Mouse (Mus musculus) frontal cortex, postnatal 36 days (tissue): ENCODE data around the gene Ptcd1.
"Not testable (repeated sequence)": the region's sequence is repeated elsewhere in the genome, so short reads cannot be mapped to it uniquely, and the experiment has no call there.

Experiments
- DNase-seq, 2 experiments: peaks; one replicate each; pipeline ENCODE4 v3.0.0; 2022; ENCODE audit warnings: low spot score in 2 of 2

The Ptcd1 gene

DNA sequence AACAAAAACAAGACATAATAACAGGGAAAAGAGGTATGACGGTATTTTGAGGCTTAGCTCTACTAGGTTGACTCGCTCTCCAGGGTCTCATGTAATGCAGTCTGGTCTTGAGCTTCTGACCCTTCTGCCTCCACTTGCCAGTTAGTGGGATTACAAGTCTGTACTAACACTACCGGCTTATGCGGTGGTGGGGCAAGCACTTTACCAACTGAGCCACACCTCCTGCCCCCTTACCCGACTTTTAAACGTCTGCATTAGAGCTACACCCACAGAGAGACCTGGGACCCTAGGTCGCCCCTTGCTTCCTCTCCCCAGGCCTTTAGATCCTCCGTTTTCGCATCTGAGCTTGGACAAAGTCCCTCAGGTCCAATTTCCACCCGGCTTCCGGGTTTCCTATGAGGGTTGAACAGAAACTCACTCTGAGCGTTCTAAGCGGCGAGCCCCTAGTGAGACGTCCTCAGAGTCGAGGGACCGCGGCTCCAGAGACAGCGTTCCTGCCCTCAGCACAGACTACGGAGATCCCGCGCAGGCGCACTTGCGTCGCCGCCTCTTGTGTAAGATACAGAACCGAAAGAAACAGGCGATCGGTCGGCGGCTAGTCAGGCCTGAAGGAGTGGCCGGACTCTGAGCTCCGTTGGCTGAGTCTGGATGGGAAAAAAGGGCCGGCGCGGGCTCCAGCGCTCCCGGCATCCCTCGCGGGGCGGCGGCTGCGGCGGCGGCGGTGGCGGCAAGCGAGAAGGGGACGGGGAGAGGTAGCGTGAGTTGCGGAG, at the start of gene Ptcd1, which contains the start of gene Cpsf4:
Gene Ptcd1, minus strand, starts transcription at position 573 of the 770 bp plus-strand sequence.
Gene Cpsf4, plus strand, starts transcription at position 678 of the 770 bp plus-strand sequence.
- peak; percentile 99 for DNase-seq

DNA sequence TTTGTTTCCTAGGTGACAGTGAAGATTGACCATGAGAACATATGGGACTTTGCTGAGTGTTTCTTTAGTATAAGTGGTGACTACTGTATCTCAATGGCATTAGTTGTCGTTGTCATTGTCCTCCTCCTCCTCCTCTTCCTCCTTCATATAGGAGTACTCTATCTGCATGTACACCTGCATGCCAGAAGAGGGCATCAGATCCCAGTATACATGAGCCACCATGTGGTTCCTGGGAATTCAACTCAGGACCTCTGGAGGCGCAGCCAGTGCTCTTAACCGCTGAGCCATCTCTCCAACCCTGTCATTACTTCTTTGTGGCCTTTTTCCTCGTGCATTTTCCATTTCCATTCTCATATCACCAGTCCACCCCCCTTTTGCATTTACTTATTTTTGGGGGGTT, 47.8 kb upstream of the Ptcd1 start:
- DNase-seq: no peak

DNA sequence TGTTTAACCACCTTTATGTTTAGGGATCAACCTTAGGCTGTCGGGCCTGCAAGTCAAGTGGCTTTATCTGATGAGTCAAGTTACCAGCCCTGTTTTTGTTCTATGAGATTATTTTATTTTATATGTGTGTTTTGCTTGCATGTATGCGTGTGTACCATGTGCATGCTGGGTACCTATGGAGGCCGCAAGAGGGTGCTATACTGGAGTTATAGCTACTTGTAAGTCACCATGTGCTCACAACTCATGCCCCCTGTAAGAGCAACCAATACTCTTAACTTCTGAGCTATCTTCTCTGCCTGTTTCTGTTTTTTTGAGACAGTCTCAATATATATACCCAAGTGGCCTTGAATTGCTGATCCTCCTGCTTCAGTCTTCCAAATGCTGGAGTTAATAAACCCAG, 46.6 kb upstream of the Ptcd1 start:
- no peak for DNase-seq

DNA sequence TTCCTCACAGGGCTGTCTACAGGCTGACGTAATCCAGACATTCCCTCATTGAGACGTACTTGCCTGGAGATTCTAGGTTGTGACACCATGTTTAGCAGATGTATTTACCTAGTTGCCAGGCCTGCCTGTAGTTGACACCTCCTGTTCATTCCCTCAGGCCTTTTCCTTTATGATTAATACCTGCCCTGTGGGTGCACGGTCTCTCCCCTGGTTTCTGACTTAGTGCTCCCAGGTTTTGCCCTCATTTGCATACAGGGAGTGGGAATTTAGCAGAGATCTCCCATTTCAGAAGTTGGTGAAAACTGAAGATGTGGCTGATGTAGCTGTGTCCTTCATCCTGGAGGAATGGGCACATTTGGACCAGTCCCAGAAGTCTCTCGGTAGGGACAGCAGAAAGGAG, 45.3 kb upstream of the Ptcd1 start:
- DNase-seq: no peak

DNA sequence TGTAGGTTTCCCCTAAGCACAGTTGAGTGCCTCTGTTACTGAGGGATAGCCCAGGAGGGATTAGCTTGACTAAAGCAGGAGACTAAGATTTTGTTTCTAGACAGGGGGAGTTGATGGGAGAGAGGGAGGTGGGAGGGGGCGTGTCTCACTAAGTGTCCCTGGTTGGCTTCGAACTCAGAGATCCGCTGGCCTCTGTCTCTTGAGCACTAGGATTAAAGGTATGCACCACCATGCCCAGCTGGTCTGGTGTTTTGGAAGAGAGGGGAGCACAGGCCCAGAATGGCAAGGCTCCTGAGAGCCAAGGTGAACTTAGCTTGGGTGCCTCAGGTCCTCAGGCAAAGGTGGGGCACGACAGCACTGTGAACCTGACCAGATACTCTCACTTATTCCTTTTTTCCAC, 44.4 kb upstream of the Ptcd1 start:
- DNase-seq: no peak

DNA sequence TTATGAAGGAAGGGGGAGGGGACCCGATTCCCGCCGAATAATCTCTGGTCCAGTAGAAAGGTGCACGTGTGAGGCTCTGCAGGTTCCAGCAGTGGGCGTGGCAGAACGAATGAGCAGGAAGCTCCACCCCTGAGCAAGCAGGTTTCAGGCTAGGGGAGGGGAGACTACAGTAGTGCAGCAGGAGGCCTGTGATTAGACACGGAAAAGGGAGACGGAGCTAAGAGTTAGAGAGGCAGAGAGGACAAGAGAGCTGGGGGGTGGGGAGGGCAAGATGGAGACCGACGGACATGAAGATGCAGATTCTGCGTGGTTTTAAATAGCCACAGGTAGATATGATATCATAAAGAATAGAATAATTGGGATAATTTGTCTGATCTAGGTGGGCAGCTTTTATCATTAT, 41.5 kb upstream of the Ptcd1 start:
- not testable (repeated sequence) for DNase-seq

DNA sequence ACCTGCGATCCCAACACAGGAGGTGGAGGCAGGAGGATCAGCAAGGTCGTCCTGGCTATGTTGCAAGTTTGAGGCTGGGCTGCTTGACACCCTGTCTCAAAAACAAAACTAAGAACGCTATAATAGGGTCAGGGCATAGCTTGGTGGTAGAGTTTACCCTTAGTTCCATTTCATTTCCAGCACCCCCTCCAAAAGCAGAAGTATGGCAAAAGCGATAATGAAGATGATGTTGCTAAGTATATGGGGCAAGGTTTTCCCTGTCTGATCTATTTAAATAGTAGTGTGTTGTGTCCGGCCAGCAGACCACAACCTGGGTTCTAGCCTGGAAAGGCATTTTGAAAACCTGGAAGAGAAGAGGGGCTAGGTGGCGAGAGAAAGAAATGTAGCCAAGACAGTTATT, 41.0 kb upstream of the Ptcd1 start:
- DNase-seq: no peak

DNA sequence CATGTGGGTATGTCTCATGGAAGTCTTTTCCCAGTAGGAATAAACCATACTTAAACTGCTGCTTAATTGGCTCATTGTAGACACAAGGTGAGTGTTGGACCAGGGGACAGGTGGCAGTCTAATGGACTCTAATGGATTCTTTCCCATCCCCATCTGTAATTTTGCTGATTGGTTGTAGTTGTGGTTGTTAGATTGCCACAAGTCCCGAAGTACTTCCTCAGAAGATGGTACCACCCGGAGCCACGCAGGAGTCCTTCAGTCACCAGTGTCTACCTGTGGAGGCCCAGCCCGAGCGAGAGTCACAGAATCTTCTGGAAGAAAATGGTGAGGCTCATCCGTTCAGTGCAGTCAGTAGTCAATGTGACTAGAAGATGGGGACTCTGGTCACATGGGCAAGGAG, 40.5 kb upstream of the Ptcd1 start:
- no peak for DNase-seq

DNA sequence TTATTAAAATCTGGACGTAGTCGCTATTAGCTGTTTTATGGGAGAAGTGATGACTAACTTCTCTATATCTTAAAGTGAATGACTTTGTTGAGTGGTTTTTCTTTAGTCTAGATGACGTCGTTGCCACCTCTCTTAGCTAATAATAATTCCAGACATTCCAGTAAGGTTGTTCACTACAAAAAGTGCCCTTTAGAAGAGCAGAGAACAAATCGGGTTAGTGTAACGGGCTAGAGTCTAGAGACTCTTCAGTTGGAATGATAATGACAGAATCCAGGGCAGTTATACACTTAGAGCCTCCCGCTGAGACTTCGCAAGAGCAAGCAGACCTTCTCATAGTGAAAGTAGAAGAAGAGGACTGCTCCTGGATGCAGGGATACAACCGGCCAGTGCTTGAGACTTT, 38.1 kb upstream of the Ptcd1 start:
- no peak for DNase-seq

DNA sequence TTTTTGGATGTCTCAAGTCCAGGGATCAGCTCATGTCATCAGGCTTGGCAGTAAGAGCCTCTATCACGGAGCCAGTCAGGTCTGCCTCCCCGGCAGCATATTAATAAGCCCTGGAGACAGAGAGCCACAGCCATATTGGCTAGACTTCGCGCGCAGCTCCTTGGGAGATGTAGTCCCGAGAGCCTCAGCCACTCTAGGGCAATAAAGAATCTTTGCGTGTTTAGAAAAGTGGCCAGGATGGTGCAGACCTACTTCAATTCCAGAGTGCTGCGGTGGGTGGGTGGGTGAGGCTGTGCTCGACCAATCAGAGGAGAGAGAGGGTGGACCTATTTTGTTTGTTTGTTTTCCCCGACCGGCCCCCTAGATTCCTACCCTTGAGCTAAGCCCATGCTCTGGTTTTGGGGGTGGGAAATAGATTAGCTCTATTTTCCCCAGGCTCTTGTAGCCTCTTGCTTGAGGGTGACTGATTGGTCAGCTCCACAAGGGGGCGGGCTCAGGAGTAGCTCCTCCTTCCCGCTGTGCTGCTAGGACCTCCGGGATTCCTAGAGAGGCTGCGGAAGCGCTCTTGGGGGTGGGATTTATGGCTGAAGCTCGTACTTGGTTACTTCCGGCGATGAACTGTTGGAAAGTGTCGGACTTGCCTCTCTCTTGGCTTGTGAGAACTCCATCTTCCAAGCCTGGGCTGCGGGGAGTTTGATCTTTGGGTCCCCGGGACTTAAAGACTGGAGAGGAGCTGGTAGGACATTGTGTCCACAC, 37.2 kb upstream of the Ptcd1 start, which contains the start of gene Zkscan5:
Gene Zkscan5, plus strand, starts transcription at position 627 of the 756 bp plus-strand sequence.
- peak; percentile 98 for DNase-seq

DNA sequence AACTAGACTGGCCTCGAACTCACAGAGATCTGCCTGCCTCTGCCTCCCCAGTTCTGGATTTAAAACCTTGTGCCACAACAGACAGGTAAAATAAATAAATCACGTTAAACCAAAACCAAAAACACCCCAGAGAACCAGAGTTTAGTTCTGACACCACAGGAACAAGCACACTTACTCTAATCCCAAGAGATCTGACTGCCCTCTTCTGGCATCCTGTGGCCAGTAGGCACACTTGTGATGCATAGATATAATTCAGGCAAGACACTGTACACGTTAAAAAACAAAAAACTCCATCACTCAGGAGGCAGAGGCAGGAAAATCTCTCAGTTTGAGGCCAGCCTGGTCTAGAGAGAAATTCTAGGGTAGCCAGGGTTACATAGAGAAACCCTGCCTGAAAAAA, 35.5 kb upstream of the Ptcd1 start:
- DNase-seq: no peak

DNA sequence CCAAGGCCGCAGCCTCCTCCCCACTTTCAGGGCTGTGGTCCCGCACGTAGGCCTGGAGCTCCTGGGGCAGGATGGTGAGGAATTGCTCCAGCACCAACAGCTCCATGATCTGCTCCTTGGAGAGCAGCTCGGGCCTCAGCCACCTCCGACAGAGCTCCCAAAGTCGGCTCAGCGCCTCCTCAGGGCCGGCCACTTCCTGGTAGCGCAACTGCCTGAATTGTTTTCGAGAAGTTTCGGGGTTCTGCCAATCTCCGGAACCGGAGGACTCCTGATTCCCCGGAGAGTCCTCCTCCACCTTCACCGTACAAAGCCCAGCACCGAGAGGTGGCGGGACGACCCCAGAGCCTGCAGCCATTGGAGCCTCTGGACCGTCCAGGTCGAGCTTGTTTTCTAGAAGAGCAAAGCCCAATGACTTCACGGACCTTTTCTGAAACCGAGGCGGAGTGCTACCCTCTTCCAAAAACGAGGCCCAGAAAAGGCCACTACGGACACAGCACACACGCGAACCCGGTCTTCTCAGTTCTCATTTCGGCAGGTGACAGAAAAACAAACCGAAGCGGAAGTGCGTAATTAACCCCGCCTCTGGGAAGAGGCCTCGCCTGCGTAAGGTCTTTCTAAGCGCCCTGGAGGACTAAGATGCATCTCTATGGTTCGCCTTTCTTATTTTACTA, 34.5 kb upstream of the Ptcd1 start, which contains the start of gene Zkscan14:
Gene Zkscan14, minus strand, starts transcription at position 548 of the 671 bp plus-strand sequence.
- peak; percentile 61 to 75 for DNase-seq

DNA sequence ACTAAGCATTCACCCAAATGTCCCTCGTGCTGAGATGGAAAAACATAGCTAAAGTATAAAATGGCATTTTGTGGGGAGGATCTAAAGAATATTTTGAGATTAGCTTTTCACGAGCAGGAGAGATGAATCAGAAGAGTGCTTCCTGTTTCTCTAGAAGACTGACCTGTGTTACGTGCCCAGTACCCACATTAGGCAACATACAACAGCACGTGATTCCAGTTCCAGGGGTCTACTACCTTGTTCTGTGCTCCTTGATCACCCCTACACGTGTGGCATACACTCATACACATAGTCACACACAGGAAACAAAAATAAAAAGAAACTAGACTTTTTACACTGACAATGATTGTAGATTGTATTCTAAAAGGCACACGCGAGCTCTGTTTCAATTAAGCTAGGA, 33.5 kb upstream of the Ptcd1 start:
- no peak for DNase-seq

DNA sequence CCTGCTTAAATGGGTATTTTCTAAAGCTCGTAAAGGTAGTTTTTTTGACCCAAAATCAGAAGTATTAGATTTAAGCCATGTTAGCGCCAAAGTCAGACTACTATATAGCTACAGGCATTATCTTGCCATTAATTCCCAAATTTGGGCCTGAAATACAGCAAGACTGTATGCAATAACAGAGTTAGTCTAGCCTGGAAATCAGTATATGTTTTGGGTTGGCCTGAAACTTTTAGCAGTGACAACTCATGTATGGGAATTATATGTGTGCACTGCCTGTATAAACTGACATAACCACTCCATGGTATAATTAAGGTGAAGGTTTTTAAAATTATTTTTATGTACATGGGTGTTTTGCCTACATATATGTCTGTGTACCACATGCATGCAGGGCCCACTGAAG, 25.1 kb upstream of the Ptcd1 start, which contains the start of gene Atp5j2:
Gene Atp5j2, minus strand, starts transcription at position 101 of the 400 bp plus-strand sequence.
- DNase-seq: no peak

DNA sequence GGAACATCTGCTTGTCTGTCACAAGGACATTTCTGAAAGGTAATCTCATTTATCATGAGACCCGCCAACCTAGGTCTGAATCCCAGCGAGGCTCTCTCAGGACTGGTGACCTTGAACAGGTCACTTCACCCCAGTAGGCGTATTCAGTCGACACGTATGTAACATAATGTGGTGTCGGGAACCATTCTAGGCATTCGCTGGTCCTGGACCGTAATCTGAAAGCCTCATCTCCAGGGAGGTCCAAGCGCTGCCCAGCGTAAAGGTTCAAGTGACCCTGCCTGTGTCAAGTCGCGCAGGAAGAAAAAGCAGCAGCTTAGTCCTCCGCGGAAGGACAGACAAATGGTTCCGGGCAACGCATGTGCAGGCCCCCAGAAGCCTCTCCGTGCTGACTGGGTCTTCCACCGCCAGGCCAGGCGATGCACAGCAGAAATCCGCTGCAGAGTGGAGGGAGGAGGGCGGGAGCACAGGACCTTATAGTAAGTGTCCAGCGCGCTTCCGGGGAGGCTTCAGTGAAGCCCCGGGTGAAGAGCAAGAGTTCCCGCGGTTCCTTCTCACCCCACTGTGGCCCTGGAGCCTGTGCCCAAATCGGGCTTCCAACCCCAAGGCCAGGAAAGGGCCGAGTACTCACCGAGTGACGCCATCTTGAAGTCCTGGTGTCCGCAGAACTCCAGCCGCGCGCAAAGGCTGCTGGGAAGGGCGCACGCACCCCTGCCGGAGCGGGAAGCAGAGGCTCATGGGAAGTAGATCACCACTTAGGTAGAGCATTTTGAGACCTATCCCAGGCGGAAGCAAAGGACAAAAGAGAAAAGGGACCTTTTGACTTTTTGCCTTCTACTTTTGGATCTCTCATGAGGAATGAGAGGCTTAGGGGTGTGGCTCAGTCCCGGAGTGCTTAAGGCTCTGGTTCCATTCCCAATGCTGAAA, 24.2 kb upstream of the Ptcd1 start:
- peak; percentile 93 to 94 for DNase-seq

DNA sequence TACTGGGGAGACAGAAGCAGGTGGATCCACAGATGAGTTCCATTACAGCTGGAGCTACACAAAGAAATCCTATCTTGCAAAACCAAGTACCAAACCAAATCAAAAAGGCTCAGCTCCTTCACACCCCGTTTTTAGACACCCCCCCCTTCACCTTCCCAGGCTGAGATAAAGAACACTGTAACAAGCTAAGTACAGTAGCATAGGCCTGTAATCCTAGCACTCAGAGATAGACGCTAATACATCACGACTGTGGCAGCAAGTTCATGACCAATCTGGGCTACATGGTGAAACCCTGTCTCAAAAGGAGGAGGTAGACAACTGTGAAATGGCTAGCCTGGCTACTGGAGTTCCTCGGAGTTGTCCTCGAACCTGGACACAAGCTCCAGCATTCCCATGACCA, 23.5 kb upstream of the Ptcd1 start:
- no peak for DNase-seq

DNA sequence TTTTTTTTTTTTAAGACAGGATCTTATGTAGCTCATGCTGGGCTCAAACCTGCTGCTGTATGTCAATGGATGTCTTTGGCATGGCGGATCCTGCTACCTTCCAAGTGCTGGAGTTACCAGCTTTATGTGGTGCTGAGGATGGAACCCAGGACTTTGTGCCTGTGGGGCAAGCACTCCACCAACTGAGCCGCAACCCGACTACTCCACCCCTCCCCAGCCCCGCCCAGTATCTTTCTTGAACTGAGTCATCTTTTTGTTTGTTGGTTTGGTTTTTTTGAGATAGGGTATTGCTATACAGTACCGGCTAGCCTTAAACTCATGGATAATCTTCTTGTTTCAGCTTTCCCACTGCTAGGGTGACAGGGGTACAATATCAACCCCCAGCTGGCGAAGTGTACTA, 22.5 kb upstream of the Ptcd1 start:
- DNase-seq: no peak

DNA sequence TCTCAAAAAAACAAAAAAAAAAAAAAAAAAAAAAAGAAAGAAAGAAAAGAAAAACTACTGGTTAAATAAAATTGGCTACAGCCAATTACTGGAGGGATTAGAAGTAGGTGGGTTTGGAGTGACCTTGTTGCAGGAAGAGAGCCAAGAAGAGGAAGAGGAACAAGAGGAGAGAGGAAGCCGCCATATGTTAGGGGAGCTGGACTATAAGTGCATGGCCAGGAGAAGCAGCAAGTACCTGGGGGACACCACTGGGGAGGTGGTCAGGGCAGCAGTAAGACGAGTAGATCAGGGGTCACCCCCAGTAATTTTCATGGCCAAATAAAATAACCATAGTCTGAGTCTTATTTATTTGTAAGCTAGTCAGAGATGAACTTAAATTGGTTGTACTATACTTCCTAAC, 18.3 kb upstream of the Ptcd1 start:
- no peak for DNase-seq

DNA sequence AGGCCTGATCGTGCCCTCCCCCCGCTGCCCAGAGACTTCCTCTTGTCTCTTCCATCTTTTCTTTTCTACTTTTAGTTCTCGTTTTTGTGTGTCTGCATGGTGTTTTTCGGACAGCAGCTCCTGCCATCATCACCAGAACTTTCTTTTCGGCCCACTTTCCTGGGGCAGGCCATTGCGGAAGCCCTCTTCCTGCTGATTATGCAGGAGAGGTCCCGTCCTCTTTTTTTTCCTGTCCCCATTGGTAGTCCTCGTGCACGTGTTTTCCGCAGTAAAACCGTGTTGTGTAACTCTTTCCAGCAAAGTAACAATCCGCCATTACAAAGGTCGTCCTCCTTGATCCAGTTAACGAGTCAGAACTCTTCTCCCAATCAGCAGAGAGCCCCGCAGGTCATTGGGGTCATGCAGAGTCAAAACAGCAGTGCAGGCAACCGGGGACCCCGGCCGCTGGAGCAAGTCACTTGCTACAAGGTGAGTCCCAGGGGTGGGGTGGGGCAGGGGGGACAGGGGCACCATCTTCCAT, 11.6 kb upstream of the Ptcd1 start:
- DNase-seq: no peak

DNA sequence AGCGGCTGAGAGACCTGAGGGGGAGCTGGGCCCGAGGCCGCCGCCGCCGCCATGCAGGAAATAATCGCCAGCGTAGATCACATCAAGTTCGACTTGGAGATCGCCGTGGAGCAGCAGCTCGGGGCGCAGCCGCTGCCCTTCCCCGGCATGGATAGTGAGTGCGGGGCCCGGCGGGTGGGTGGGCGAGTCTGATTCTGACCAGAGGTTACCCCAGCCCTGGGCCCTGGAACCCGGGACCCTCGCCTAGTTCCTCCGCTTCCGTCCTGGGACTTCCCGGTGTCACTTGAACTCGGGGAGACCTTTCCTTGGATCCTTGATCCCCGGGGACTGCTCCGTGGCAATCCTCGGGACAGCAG, 376 bp upstream of the Ptcd1 start:
- DNase-seq: no peak

DNA sequence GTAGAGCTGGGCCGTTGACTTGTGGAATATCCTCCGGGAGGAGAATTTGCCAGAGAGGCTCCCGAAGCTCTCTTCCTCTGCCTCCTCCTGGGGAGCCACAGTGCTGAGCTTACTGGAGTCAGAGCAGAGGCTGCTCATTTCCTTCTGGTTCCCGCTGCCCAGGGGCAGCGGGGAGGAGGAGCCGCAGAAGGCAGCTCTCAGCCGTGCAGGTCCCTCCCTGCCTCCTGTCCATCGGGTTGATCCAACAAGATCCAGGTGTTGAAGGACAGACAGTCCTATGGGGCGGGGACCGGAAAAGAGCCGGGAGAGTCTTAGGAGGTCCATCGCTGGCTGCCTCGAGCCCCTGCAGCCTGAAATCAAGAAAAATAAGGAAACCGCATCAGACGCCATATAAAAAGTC, 1.7 kb downstream of the Ptcd1 start:
- no peak for DNase-seq
